Mouse (Mus musculus) gastrocnemius, adult 8-10 months (tissue): ENCODE measurements around the gene C1qtnf2. TPM values are rescaled to one million over a fixed set of nuclear protein-coding genes. Genes with fewer than 3 reads are reported as not detected.

Source experiments
- DNase-seq, 2 experiments: peaks; one replicate each; pipeline ENCODE4 v3.0.0; 2022; ENCODE audit warnings: low spot score in 2 of 2
- total RNA-seq, 4 experiments: library from RNA; stranded (reverse); gene quantifications; 2 replicates each; pipeline ENCODE4 v1.2.4; 2022

The C1qtnf2 gene
- total RNA-seq, 4 experiments from 2014 or later, result 1.2 to 2.1 (median 1.8) TPM

GRCm38 (mm10) chr11:43531619-43532018 is 57.5 kb downstream of the C1qtnf2 start:
- no peak for DNase-seq

- DNase-seq, result no peak
These were observed 63.0 kb downstream of the C1qtnf2 start for GRCm38 (mm10) chr11:43537074-43537473.

- no peak for DNase-seq
These were observed 65.8 kb downstream of the C1qtnf2 start for GRCm38 (mm10) chr11:43539863-43540262.

Other genes starting within 250 kb of the C1qtnf2 start
- gene Pttg1, start 48.0 kb upstream of the C1qtnf2 start, total RNA-seq, result 10 to 100 TPM; 43.0 to 53.8 (median 47.2) TPM
- 10 to 100 TPM; 29.9 to 33.9 (median 32.3) TPM for gene Slu7, start 40.5 kb upstream of the C1qtnf2 start, total RNA-seq
- gene Ccnjl, start 54.5 kb downstream of the C1qtnf2 start, total RNA-seq, result under 1 TPM in 1 of 4 experiments, not detected in 3; 0.12 TPM
- under 1 TPM in 1 of 4 experiments, not detected in 3; 0.15 TPM for gene 4933415A04Rik, start 112.8 kb downstream of the C1qtnf2 start, total RNA-seq
- gene Fabp6, start 127.3 kb downstream of the C1qtnf2 start, total RNA-seq, result not detected
- 10 to 100 TPM; 10.9 to 13.8 (median 12.4) TPM for gene Pwwp2a, start 207.7 kb downstream of the C1qtnf2 start, total RNA-seq